Mouse (Mus musculus): Measurements from ENCODE around the gene Megf11.

- no peak for TF ChIP-seq POLR2A (IDR thresholded peaks at IDR 0.05; ENCODE audit: extremely low read depth, insufficient read depth, low read length)
- no peak for TF ChIP-seq CTCF (IDR thresholded peaks at IDR 0.05; ENCODE audit: extremely low read depth, insufficient read depth, low read length)
These were observed 88.7 kb downstream of the Megf11 start for GRCm38 (mm10) chr9:64474142-64474541.
